Mouse (Mus musculus) stomach, postnatal 0 days (tissue): Measurements from ENCODE around the gene Wwox.
A peak's percentile ranks its signal among the peaks of the same experiment; 100 is the strongest.

ENCODE experiments used
- CTCF ChIP-seq: IDR thresholded peaks from 2 replicates; pipeline ENCODE4 v1.5.1; 2016; ENCODE audit warnings: antibody characterized with exemption, low read depth, mild to moderate bottlenecking, moderate library complexity
- EP300 ChIP-seq: optimal IDR thresholded peaks from 2 replicates; pipeline ENCODE3; 2016; ENCODE audit warnings: antibody characterized with exemption

GRCm38 (mm10) chr8:114872491-114872890, 433.0 kb downstream of the Wwox start:
- TF ChIP-seq EP300 (no peak), CTCF (peak; percentile 10; the same call in 1 of the 2 replicates)
